Mouse (Mus musculus) forebrain, embryonic 11.5 days (tissue): ENCODE results near the gene H2-DMb2. TPM values are rescaled to one million over a fixed set of nuclear protein-coding genes. Genes with fewer than 3 reads are reported as not detected.
A peak's percentile ranks its signal among the peaks of the same experiment; 100 is the strongest.

Source experiments
- ATAC-seq: fragments of 200-750 bp; cut with Nextera tagmentation; replicated peaks from 2 replicates; pipeline ENCODE4 v1.8.0; 2017; ENCODE audit warnings: moderate TSS enrichment; ENCODE audit not compliant: low FRiP score
- DNase-seq: peaks from one replicate; pipeline ENCODE4 v3.0.0-alpha.2; 2017; ENCODE audit warnings: low spot score
- H3K27ac ChIP-seq: fragments of 300-500 bp; sonication (generic); 2 replicates; pipeline ENCODE4 v1.5.1; 2014; ENCODE audit warnings: low read depth, low read length
- H3K27me3 ChIP-seq: fragments of 300-500 bp; sonication (generic); 2 replicates; pipeline ENCODE4 v1.6.1; 2014; ENCODE audit warnings: mild to moderate bottlenecking, low read length, mixed read lengths; ENCODE audit not compliant: control insufficient read depth, insufficient read depth
- H3K36me3 ChIP-seq: fragments of 300-500 bp; sonication (generic); 2 replicates; pipeline ENCODE4 v1.6.1; 2014; ENCODE audit warnings: mild to moderate bottlenecking, low read length, moderate library complexity, mixed read lengths; ENCODE audit not compliant: control insufficient read depth, insufficient read depth
- H3K4me1 ChIP-seq: fragments of 300-500 bp; sonication (generic); replicated peaks from 2 replicates; pipeline ENCODE4 v1.6.1; 2014; ENCODE audit warnings: low read length, mixed read lengths; ENCODE audit not compliant: control insufficient read depth, insufficient read depth
- H3K4me2 ChIP-seq: fragments of 300-500 bp; sonication (generic); 2 replicates; pipeline ENCODE4 v1.6.1; 2014; ENCODE audit warnings: low read depth, mild to moderate bottlenecking, low read length, moderate library complexity, mixed read lengths; ENCODE audit not compliant: severe bottlenecking
- H3K4me3 ChIP-seq: fragments of 300-500 bp; sonication (generic); 2 replicates; pipeline ENCODE4 v1.5.1; 2014; ENCODE audit warnings: low read depth, low read length
- H3K9ac ChIP-seq: fragments of 300-500 bp; sonication (generic); 2 replicates; pipeline ENCODE4 v1.6.1; 2014; ENCODE audit warnings: low read length
- H3K9me3 ChIP-seq: fragments of 300-500 bp; sonication (generic); 2 replicates; pipeline ENCODE4 v1.6.1; 2016; ENCODE audit warnings: low read length, mixed read lengths; ENCODE audit not compliant: control insufficient read depth
- WGBS: fragments of 180-500 bp; shearing (Covaris S2); extraction: QIAGEN DNeasy Blood & Tissue Kit; methylation state at CpG from one replicate; pipeline ENCODE4 v1.1.7; 2014; 5-methylcytosine and 5-hydroxymethylcytosine counted together
- polyA plus RNA-seq: library from polyadenylated mRNA; unstranded; fragments of >200 nt; fragmentation: Nextera tagmentation; extraction: Ambion mirVana; gene quantifications from 2 replicates; pipeline ENCODE4 v1.2.1, GENCODE M21; 2014

Gene H2-DMb2
- polyA plus RNA-seq, 1 experiment from 2014 or later = 0.15 TPM

GRCm38 (mm10) chr17:34102831-34103230, 40.3 kb upstream of the H2-DMb2 start:
- ATAC-seq (no peak), DNase-seq (no peak)
- H3K27ac ChIP-seq = no peak overlapping the region
- no peaks in the 10 kb centered on the region for H3K9me3 ChIP-seq
- H3K4me1 ChIP-seq = no peaks in the 10 kb centered on the region
- no peak overlapping the region for H3K4me2 ChIP-seq
- H3K4me3 ChIP-seq = no peak overlapping the region
- H3K36me3 ChIP-seq = no peaks in the 10 kb centered on the region
- H3K9ac ChIP-seq = no peak overlapping the region
- 82% methylated on average over 6 of the region's 6 CpGs for WGBS
- H3K27me3 ChIP-seq = no peaks in the 10 kb centered on the region

- H3K27me3 ChIP-seq = no peaks in the 10 kb centered on the region
- H3K4me3 ChIP-seq = no peak overlapping the region
- ATAC-seq = no peak
- no peak overlapping the region for H3K27ac ChIP-seq
- 0 out of 2 replicates have a peak, but pooled peaks cover 2% of the 10 kb centered on the region for H3K4me1 ChIP-seq
- no peaks in the 10 kb centered on the region for H3K9me3 ChIP-seq
- DNase-seq = no peak
- WGBS = 87% methylated on average over 9 of the region's 9 CpGs
- H3K4me2 ChIP-seq = no peak overlapping the region
- H3K36me3 ChIP-seq = no peaks in the 10 kb centered on the region
- H3K9ac ChIP-seq = no peak overlapping the region
Measured at GRCm38 (mm10) chr17:34104804-34105203, 38.3 kb upstream of the H2-DMb2 start.

- Histone ChIP-seq H3K36me3 (no peaks in the 10 kb centered on the region; the same call in 1 of the 2 replicates), H3K27me3 (no peaks in the 10 kb centered on the region), H3K27ac (no peak overlapping the region), H3K4me3 (no peak overlapping the region), H3K9ac (no peak overlapping the region), H3K4me2 (no peak overlapping the region), H3K4me1 (0 out of 2 replicates have a peak, but pooled peaks cover 4% of the 10 kb centered on the region), H3K9me3 (no peaks in the 10 kb centered on the region)
- whole genome bisulfite sequencing = 86% methylated on average over 7 of the region's 7 CpGs
- DNase-seq = no peak
- ATAC-seq = no peak
Measured at GRCm38 (mm10) chr17:34106555-34106954, 36.6 kb upstream of the H2-DMb2 start.

- no peak overlapping the region for H3K27ac ChIP-seq
- H3K4me3 ChIP-seq = no peak overlapping the region
- no peaks in the 10 kb centered on the region for H3K9me3 ChIP-seq
- DNase-seq (no peak), ATAC-seq (no peak)
- no peak overlapping the region for H3K4me2 ChIP-seq
- 0 out of 2 replicates have a peak, but pooled peaks cover 4% of the 10 kb centered on the region for H3K4me1 ChIP-seq
- peaks cover 5% of the 10 kb centered on the region; the same call in 1 of the 2 replicates for H3K36me3 ChIP-seq
- no peaks in the 10 kb centered on the region for H3K27me3 ChIP-seq
- H3K9ac ChIP-seq = no peak overlapping the region
- WGBS = 78% methylated on average over 7 of the region's 7 CpGs
Measured at GRCm38 (mm10) chr17:34107109-34107867, 35.8 kb upstream of the H2-DMb2 start.

- Histone ChIP-seq H3K27ac (no peak overlapping the region), H3K4me2 (no peak overlapping the region), H3K36me3 (peaks cover 17% of the 10 kb centered on the region; the same call in 1 of the 2 replicates), H3K4me1 (0 out of 2 replicates have a peak, but pooled peaks cover 4% of the 10 kb centered on the region), H3K9me3 (no peaks in the 10 kb centered on the region), H3K27me3 (no peaks in the 10 kb centered on the region), H3K9ac (no peak overlapping the region), H3K4me3 (no peak overlapping the region)
- DNase-seq (no peak), ATAC-seq (no peak)
- whole genome bisulfite sequencing = 87% methylated on average over 5 of the region's 6 CpGs
Measured at GRCm38 (mm10) chr17:34108460-34108859, 34.6 kb upstream of the H2-DMb2 start.

- ATAC-seq (peak; percentile 21; the same call in 1 of the 2 replicates), DNase-seq (no peak)
- no peaks in the 10 kb centered on the region for H3K9me3 ChIP-seq
- H3K4me2 ChIP-seq = no peak overlapping the region
- H3K4me3 ChIP-seq = no peak overlapping the region
- H3K27ac ChIP-seq = peak overlapping the region; percentile 50; the same call in 1 of the 2 replicates
- H3K4me1 ChIP-seq = 0 out of 2 replicates have a peak, but pooled peaks cover 4% of the 10 kb centered on the region
- H3K36me3 ChIP-seq = peaks cover 22% of the 10 kb centered on the region; the same call in 1 of the 2 replicates
- WGBS = 79% methylated on average over 14 of the region's 14 CpGs
- no peaks in the 10 kb centered on the region for H3K27me3 ChIP-seq
- no peak overlapping the region for H3K9ac ChIP-seq
Measured at GRCm38 (mm10) chr17:34109038-34109805, 33.9 kb upstream of the H2-DMb2 start.

- H3K4me2 ChIP-seq = no peak overlapping the region
- H3K4me3 ChIP-seq = no peak overlapping the region
- no peaks in the 10 kb centered on the region for H3K9me3 ChIP-seq
- ATAC-seq (peak; percentile 57), DNase-seq (no peak)
- H3K36me3 ChIP-seq = peaks cover 27% of the 10 kb centered on the region
- peak overlapping the region; percentile 50; the same call in 1 of the 2 replicates for H3K27ac ChIP-seq
- 0 out of 2 replicates have a peak, but pooled peaks cover 4% of the 10 kb centered on the region for H3K4me1 ChIP-seq
- no peak overlapping the region for H3K9ac ChIP-seq
- WGBS = 77% methylated on average over 3 of the region's 3 CpGs
- no peaks in the 10 kb centered on the region for H3K27me3 ChIP-seq
Measured at GRCm38 (mm10) chr17:34109806-34110195, 33.3 kb upstream of the H2-DMb2 start.

- Histone ChIP-seq H3K9ac (no peak overlapping the region), H3K9me3 (no peaks in the 10 kb centered on the region), H3K36me3 (peaks cover 32% of the 10 kb centered on the region), H3K4me3 (no peak overlapping the region), H3K27ac (no peak overlapping the region), H3K27me3 (no peaks in the 10 kb centered on the region), H3K4me2 (no peak overlapping the region), H3K4me1 (0 out of 2 replicates have a peak, but pooled peaks cover 4% of the 10 kb centered on the region)
- 71% methylated on average over 8 of the region's 8 CpGs for WGBS
- DNase-seq (peak; percentile 57), ATAC-seq (no peak)
Measured at GRCm38 (mm10) chr17:34110309-34110708, 32.8 kb upstream of the H2-DMb2 start.
